Mouse (Mus musculus) liver, adult 2 months (tissue): Measurements from ENCODE around the gene Smad3.

Experiments used
- CTCF ChIP-seq: fragments of 200-500 bp; IDR thresholded peaks from 2 replicates; pipeline ENCODE4 v1.5.1; 2011; ENCODE audit warnings: low read depth, low read length, control low read depth
- POLR2A ChIP-seq: fragments of 200-500 bp; IDR thresholded peaks from 2 replicates; pipeline ENCODE4 v1.6.1; 2011; ENCODE audit warnings: low read length, control low read depth; ENCODE audit not compliant: insufficient read depth; ENCODE audit errors: extremely low read depth

GRCm38 (mm10) chr9:63610231-63610630, 147.6 kb downstream of the Smad3 start:
- TF ChIP-seq CTCF (peak; percentile 20; the same call in 1 of the 2 replicates), POLR2A (no peak)
